Mouse (Mus musculus) forebrain, embryonic 14.5 days (tissue): ENCODE data around the gene Pik3r3. TPM values are rescaled to one million over a fixed set of nuclear protein-coding genes. Genes with fewer than 3 reads are reported as not detected.
"Not testable (repeated sequence)": the region's sequence is repeated elsewhere in the genome, so short reads cannot be mapped to it uniquely, and the experiment has no call there.

Source experiments
- ATAC-seq: fragments of 200-750 bp; cut with Nextera tagmentation; 2 replicates; pipeline ENCODE4 v1.8.0; 2017; ENCODE audit warnings: mild to moderate bottlenecking, moderate library complexity
- DNase-seq: peaks from one replicate; pipeline ENCODE4 v3.0.0-alpha.2; 2015; ENCODE audit warnings: low spot score
- H3K27ac ChIP-seq: fragments of 300-500 bp; sonication (generic); 2 replicates; pipeline ENCODE4 v1.5.1; 2014; ENCODE audit warnings: low read depth, mild to moderate bottlenecking, control low read depth, low read length, moderate library complexity
- H3K27me3 ChIP-seq: fragments of 300-500 bp; sonication (generic); replicated peaks from 2 replicates; pipeline ENCODE4 v1.6.1; 2014; ENCODE audit warnings: low read length, control low read depth, mixed read lengths; ENCODE audit not compliant: control insufficient read depth, insufficient read depth
- H3K36me3 ChIP-seq: fragments of 300-500 bp; sonication (generic); 2 replicates; pipeline ENCODE4 v1.6.1; 2014; ENCODE audit warnings: low read length, control low read depth; ENCODE audit not compliant: control insufficient read depth, insufficient read depth
- H3K4me1 ChIP-seq: fragments of 300-500 bp; sonication (generic); 2 replicates; pipeline ENCODE4 v1.6.1; 2014; ENCODE audit warnings: antibody characterized with exemption, low read length, control low read depth; ENCODE audit not compliant: control insufficient read depth, insufficient read depth
- H3K4me2 ChIP-seq: fragments of 300-500 bp; sonication (generic); 2 replicates; pipeline ENCODE4 v1.6.1; 2014; ENCODE audit warnings: mild to moderate bottlenecking, control low read depth, low read length
- H3K4me3 ChIP-seq: fragments of 300-500 bp; sonication (generic); 2 replicates; pipeline ENCODE4 v1.5.1; 2014; ENCODE audit warnings: low read depth, low read length, control low read depth
- H3K9ac ChIP-seq: fragments of 300-500 bp; sonication (generic); 2 replicates; pipeline ENCODE4 v1.6.1; 2014; ENCODE audit warnings: mild to moderate bottlenecking, low read length, control low read depth, moderate library complexity
- H3K9me3 ChIP-seq: fragments of 300-500 bp; sonication (generic); replicated peaks from 2 replicates; pipeline ENCODE4 v1.6.1; 2016; ENCODE audit warnings: low read length, control low read depth, mixed read lengths; ENCODE audit not compliant: control insufficient read depth
- WGBS: fragments of 180-500 bp; shearing (Covaris S2); extraction: QIAGEN DNeasy Blood & Tissue Kit; methylation state at CpG from one replicate; pipeline ENCODE4 v1.1.7; 2014; 5-methylcytosine and 5-hydroxymethylcytosine counted together
- polyA plus RNA-seq: library from polyadenylated mRNA; unstranded; fragments of >200 nt; fragmentation: Nextera tagmentation; extraction: Ambion mirVana; gene quantifications from 2 replicates; pipeline ENCODE4 v1.2.1, GENCODE M21; 2014

Gene Pik3r3
- polyA plus RNA-seq, 1 experiment from 2014 or later = 71.4 TPM

GRCm38 (mm10) chr4:116244240-116244639 is 22.8 kb downstream of the Pik3r3 start:
- H3K36me3 ChIP-seq = peaks cover 4% of the 10 kb centered on the region; the same call in 1 of the 2 replicates
- no peak overlapping the region for H3K9ac ChIP-seq
- DNase-seq = no peak
- H3K4me1 ChIP-seq = no peaks in the 10 kb centered on the region
- no peak overlapping the region for H3K4me2 ChIP-seq
- no peaks in the 10 kb centered on the region for H3K9me3 ChIP-seq
- H3K27ac ChIP-seq = no peak overlapping the region
- 80% methylated on average over 2 of the region's 2 CpGs for WGBS
- no peaks in the 10 kb centered on the region for H3K27me3 ChIP-seq
- no peak overlapping the region for H3K4me3 ChIP-seq
- no peak for ATAC-seq

DNA sequence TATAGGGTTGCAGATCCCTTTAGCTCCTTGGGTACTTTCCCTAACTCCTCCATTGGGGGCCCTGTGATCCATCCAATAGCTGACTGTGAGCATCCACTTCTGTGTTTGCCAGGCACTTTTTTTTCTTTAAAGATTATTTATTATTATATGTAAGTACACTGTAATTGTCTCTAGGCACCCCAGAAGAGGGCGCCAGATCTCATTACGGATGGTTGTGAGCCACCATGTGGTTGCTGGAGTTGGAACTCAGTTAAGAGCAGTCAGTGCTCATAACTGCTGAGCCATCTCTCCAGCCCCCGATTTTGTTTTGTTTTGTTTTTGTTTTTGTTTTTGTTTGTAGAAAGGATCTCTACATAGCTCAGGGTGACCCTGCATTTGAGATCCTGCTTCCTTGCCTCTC is 24.5 kb downstream of the Pik3r3 start:
- not testable (repeated sequence) for H3K4me2 ChIP-seq, ATAC-seq, H3K9me3 ChIP-seq, H3K9ac ChIP-seq, H3K27me3 ChIP-seq, H3K27ac ChIP-seq, H3K4me3 ChIP-seq, H3K4me1 ChIP-seq, H3K36me3 ChIP-seq
- peak; percentile 47 for DNase-seq
- 55% methylated on average over 3 of the region's 3 CpGs for WGBS

DNA sequence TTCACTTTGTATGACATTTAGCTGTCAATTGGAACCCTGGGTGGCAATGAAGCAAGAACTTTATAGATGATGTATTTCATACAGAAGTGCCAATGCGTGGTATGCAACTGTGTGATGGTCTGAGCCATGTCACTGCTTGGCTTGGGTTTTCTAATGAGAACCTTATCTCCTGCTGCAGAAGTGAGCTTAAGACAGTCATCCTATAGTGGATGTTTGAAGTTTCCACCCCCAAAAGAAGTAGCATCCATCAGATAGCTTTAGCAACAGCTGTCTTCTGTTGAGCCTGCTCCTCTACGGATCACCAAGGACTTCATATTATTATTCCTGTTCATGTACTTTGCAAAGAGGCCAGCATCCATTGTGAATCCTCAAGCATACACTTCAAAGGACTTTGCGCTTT is 28.6 kb downstream of the Pik3r3 start:
- Histone ChIP-seq H3K27ac (no peak overlapping the region), H3K27me3 (no peaks in the 10 kb centered on the region), H3K9me3 (no peaks in the 10 kb centered on the region), H3K9ac (no peak overlapping the region), H3K36me3 (0 out of 2 replicates have a peak, but pooled peaks cover 3% of the 10 kb centered on the region), H3K4me2 (no peak overlapping the region), H3K4me3 (no peak overlapping the region), H3K4me1 (no peaks in the 10 kb centered on the region)
- WGBS = 90% methylated on average over 3 of the region's 3 CpGs
- no peak for ATAC-seq
- DNase-seq = no peak

GRCm38 (mm10) chr4:116268220-116268619 is 46.8 kb downstream of the Pik3r3 start:
- DNase-seq (no peak), ATAC-seq (no peak)
- Histone ChIP-seq H3K4me3 (no peak overlapping the region), H3K27me3 (no peaks in the 10 kb centered on the region), H3K9ac (no peak overlapping the region), H3K27ac (no peak overlapping the region), H3K4me2 (no peak overlapping the region), H3K36me3 (peaks cover 62% of the 10 kb centered on the region), H3K4me1 (no peaks in the 10 kb centered on the region), H3K9me3 (no peaks in the 10 kb centered on the region)
- 98% methylated on average over 6 of the region's 6 CpGs for WGBS

DNA sequence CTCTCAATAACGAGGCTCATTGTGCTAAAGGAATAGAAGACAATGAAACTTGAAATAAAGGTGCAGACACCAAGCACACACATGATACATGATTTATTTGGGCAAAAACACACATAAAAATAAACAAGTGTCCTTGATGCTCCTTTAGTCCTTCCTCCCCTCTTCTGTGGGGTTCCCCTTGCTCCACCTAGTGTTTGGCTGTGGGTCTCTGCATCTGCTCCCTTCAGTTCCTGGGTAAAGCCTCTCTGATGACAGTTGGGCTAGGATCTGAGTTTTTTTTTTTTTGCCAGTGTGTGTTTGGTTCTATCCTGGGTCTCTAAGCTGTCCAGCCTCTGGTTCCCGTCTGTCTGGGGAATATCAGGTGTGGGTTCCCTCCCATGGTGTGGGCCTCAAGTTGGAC is 60.8 kb downstream of the Pik3r3 start:
- Histone ChIP-seq H3K4me2 (no peak overlapping the region), H3K4me3 (no peak overlapping the region), H3K9me3 (no peaks in the 10 kb centered on the region), H3K27me3 (no peaks in the 10 kb centered on the region), H3K9ac (no peak overlapping the region), H3K4me1 (no peaks in the 10 kb centered on the region), H3K36me3 (peaks cover 37% of the 10 kb centered on the region), H3K27ac (no peak overlapping the region)
- DNase-seq (no peak), ATAC-seq (no peak)
- WGBS = 82% methylated on average over 2 of the region's 2 CpGs

GRCm38 (mm10) chr4:116291561-116291960 is 70.1 kb downstream of the Pik3r3 start:
- Histone ChIP-seq H3K9ac (no peak overlapping the region), H3K27ac (no peak overlapping the region), H3K27me3 (no peaks in the 10 kb centered on the region), H3K4me1 (no peaks in the 10 kb centered on the region), H3K4me2 (no peak overlapping the region), H3K9me3 (no peaks in the 10 kb centered on the region), H3K36me3 (peaks cover 80% of the 10 kb centered on the region), H3K4me3 (no peak overlapping the region)
- 90% methylated on average over 6 of the region's 6 CpGs for WGBS
- ATAC-seq (no peak), DNase-seq (no peak)

GRCm38 (mm10) chr4:116293296-116293695 is 71.9 kb downstream of the Pik3r3 start:
- ATAC-seq = no peak
- WGBS = 90% methylated on average over 12 of the region's 12 CpGs
- Histone ChIP-seq H3K4me1 (no peaks in the 10 kb centered on the region), H3K36me3 (peaks cover 71% of the 10 kb centered on the region), H3K4me2 (no peak overlapping the region), H3K27me3 (no peaks in the 10 kb centered on the region), H3K9ac (no peak overlapping the region), H3K4me3 (no peak overlapping the region), H3K27ac (no peak overlapping the region), H3K9me3 (no peaks in the 10 kb centered on the region)
- no peak for DNase-seq

- H3K4me1 ChIP-seq = no peaks in the 10 kb centered on the region
- H3K4me3 ChIP-seq = no peak overlapping the region
- peaks cover 66% of the 10 kb centered on the region for H3K36me3 ChIP-seq
- no peaks in the 10 kb centered on the region for H3K9me3 ChIP-seq
- no peaks in the 10 kb centered on the region for H3K27me3 ChIP-seq
- no peak overlapping the region for H3K9ac ChIP-seq
- H3K27ac ChIP-seq = no peak overlapping the region
- no peak for ATAC-seq
- WGBS = 83% methylated on average over 4 of the region's 4 CpGs
- no peak overlapping the region for H3K4me2 ChIP-seq
- no peak for DNase-seq
Observed at GRCm38 (mm10) chr4:116300878-116301355, 79.5 kb downstream of the Pik3r3 start.

DNA sequence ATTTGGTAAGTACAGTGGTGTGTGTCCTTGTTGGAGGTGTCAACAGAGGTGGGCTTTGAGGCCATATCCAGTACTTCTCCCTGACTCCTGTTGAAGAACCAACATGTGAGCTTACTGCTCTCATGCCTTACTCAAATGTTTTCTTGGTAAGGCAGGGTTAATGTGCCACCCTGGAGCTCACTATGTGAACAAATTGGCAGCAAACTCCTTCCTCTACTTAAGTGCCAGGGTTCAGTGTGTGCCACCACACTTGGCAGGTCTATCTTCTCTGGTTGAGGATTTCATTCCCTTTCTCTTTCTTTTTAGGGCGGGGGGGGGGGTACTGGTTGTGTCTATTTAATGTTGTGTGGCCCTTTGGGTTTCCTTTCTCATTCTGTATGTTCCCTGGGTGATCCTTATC is 83.1 kb downstream of the Pik3r3 start:
- Histone ChIP-seq H3K9ac (no peak overlapping the region), H3K4me1 (no peaks in the 10 kb centered on the region), H3K36me3 (peaks cover 81% of the 10 kb centered on the region), H3K4me3 (no peak overlapping the region), H3K27me3 (no peaks in the 10 kb centered on the region), H3K9me3 (no peaks in the 10 kb centered on the region), H3K27ac (no peak overlapping the region), H3K4me2 (no peak overlapping the region)
- 8% methylated on average over 1 of the region's 1 CpGs for WGBS
- ATAC-seq (no peak), DNase-seq (peak; percentile 10)
